Mouse (Mus musculus): ENCODE data around the gene Prr13.

DNA sequence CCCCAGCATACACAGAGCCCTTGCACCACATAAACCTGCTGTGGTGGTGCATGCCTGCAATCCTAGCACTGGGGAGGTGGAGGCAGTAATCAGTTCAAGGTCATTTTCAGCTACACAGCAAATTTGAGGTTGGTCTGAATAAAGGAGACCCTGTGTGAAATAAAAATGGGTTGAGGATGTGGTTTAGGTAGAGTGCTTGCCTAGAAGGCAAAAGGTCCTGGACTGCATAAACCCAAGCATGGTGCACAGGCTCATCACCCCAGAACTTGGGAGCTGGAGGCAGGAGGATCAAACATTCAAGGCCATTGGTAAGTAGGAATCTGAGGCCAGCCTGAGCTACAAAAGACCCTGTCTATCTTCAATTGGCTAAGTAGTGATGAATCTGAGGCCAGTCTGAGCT lies 48.7 kb downstream of the Prr13 start:
- TF ChIP-seq CTCF (IDR thresholded peaks at IDR 0.05; ENCODE audit: insufficient read depth, low read length) (no peak), POLR2A (IDR thresholded peaks at IDR 0.05; ENCODE audit: borderline replicate concordance, extremely low read depth, low read depth, low read length) (no peak)

Measured in lung, adult 2 months (tissue).